ENCODE assay signal across 20 mouse cellular contexts in the genomic region with DNA sequence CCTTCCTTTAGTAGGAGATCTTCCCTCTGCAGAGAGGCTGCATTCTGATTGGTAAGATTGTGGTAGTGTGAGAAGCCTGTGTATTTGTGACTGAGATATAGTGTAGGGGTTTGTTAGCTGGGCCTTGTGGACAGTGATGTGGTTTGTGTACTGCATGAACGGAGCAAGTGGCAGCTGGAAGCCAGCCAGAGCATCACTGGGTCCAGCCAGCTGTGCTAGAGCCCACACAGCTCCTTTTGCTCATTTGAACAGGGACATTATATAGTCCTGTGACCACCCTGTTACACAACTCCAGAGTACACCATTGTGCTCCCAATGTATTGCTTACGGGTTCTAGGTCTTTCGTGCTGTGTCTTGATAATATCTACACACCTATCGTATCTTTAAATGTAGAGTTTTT. TPM values are rescaled to one million over a fixed set of nuclear protein-coding genes. Genes with fewer than 3 reads are reported as not detected.
DNase-seq lines count a peak whose midpoint lies in the region; ATAC-seq and TF ChIP-seq lines count a peak whose summit lies in the region.
"Had no signal": no experiment of that assay in that cellular context is flagged by ENCODE, and none has a peak within 500 bp of the region (broad histone marks: within the 10 kb centered on the region; RNA-seq: fewer than 3 reads in every experiment).

No protein-coding gene starts in this region.

- TF ChIP-seq POLR2A in cerebellum, adult 2 months (IDR thresholded peaks at IDR 0.05; ENCODE audit: borderline replicate concordance, insufficient read depth, low read length), result no peak

- peaks cover 34% of the 10 kb centered on the region for H3K4me1 ChIP-seq in cerebellum, adult 2 months (ENCODE audit: control insufficient read depth, insufficient read depth, low read length)
- peaks cover 10% of the 10 kb centered on the region for H3K4me1 ChIP-seq in hindbrain, embryonic 16.5 days (ENCODE audit: control insufficient read depth, insufficient read depth, low read depth, low read length)
- 0 out of 2 replicates have a peak, but pooled peaks cover 2% of the 10 kb centered on the region for H3K4me1 ChIP-seq in hindbrain, embryonic 11.5 days (replicated peaks; ENCODE audit: control insufficient read depth, insufficient read depth, low read length)

- no peak for TF ChIP-seq CTCF in cerebellum, adult 2 months (IDR thresholded peaks at IDR 0.05; ENCODE audit: borderline replicate concordance, insufficient read depth, low read depth, low read length)
- TF ChIP-seq CTCF in left cerebral cortex, adult 2 months (IDR thresholded peaks at IDR 0.05), result no peak

- H3K27ac ChIP-seq in cerebellum, adult 2 months (ENCODE audit: insufficient read depth, low read length), result 0 out of 2 replicates have a peak overlapping the region, but pooled peaks have one; percentile 11
- no peak overlapping the region for H3K27ac ChIP-seq in hindbrain, embryonic 16.5 days (ENCODE audit: low read depth, low read length)
- no peak overlapping the region for H3K27ac ChIP-seq in hindbrain, embryonic 11.5 days (ENCODE audit: low read depth, low read length)
- H3K27ac ChIP-seq in left cerebral cortex, adult 2 months, result no peak overlapping the region
- H3K27ac ChIP-seq: embryonic facial prominence, embryonic 10.5 days; forebrain, embryonic 13.5 days; liver, embryonic 14.5 days; neural tube, embryonic 12.5 days had no signal

- no peaks in the 10 kb centered on the region for H3K36me3 ChIP-seq in hindbrain, embryonic 16.5 days (ENCODE audit: control insufficient read depth, insufficient read depth, low read length)
- H3K36me3 ChIP-seq in hindbrain, embryonic 11.5 days (ENCODE audit: control insufficient read depth, insufficient read depth, low read length), result no peaks in the 10 kb centered on the region
- H3K36me3 ChIP-seq: embryonic facial prominence, embryonic 10.5 days; G1E; neural tube, embryonic 12.5 days had no signal

- no peak overlapping the region for H3K4me3 ChIP-seq in cerebellum, adult 2 months (replicated peaks; ENCODE audit: insufficient read depth, low read depth, low read length)
- no peak overlapping the region for H3K4me3 ChIP-seq in hindbrain, embryonic 16.5 days (ENCODE audit: low read length)
- H3K4me3 ChIP-seq in hindbrain, embryonic 11.5 days (ENCODE audit: low read depth, low read length), result no peak overlapping the region
- H3K4me3 ChIP-seq in left cerebral cortex, adult 2 months, result no peak overlapping the region
- H3K4me3 ChIP-seq: embryonic facial prominence, embryonic 10.5 days; forebrain, embryonic 13.5 days; neural tube, embryonic 12.5 days had no signal

- H3K27me3 ChIP-seq in cerebellum, adult 2 months (ENCODE audit: control insufficient read depth, insufficient read depth, low read length), result no peaks in the 10 kb centered on the region
- H3K27me3 ChIP-seq in hindbrain, embryonic 16.5 days (replicated peaks; ENCODE audit: control insufficient read depth, insufficient read depth, low read length), result no peaks in the 10 kb centered on the region
- no peaks in the 10 kb centered on the region for H3K27me3 ChIP-seq in hindbrain, embryonic 11.5 days (ENCODE audit: control insufficient read depth, insufficient read depth, low read length)
- H3K27me3 ChIP-seq: forebrain, embryonic 13.5 days; neural tube, embryonic 12.5 days had no signal

- WGBS in cerebellum, adult 2 months, result 80% methylated on average over 4 of the region's 4 CpGs
- WGBS in hindbrain, embryonic 16.5 days, result 85% methylated on average over 4 of the region's 4 CpGs
- WGBS in hindbrain, embryonic 11.5 days, result 84% methylated on average over 4 of the region's 4 CpGs

- H3K9me3 ChIP-seq in hindbrain, embryonic 16.5 days (ENCODE audit: control insufficient read depth, low read length), result no peaks in the 10 kb centered on the region
- H3K9me3 ChIP-seq in hindbrain, embryonic 11.5 days (ENCODE audit: control insufficient read depth, low read length), result no peaks in the 10 kb centered on the region
- H3K9me3 ChIP-seq: embryonic facial prominence, embryonic 10.5 days; forebrain, embryonic 13.5 days; G1E; neural tube, embryonic 12.5 days had no signal

- intact Hi-C loops in left cerebral cortex, postnatal 4 days (cut with DNase I), result no loop called here
- intact Hi-C loops in left cerebral cortex, adult 2 months (cut with DNase I), result no loop called here

- no peak overlapping the region for H3K9ac ChIP-seq in hindbrain, embryonic 16.5 days (ENCODE audit: low read depth, low read length)
- no peak overlapping the region for H3K9ac ChIP-seq in hindbrain, embryonic 11.5 days (ENCODE audit: low read depth, low read length)
- H3K9ac ChIP-seq: forebrain, embryonic 13.5 days; liver, embryonic 14.5 days; neural tube, embryonic 12.5 days had no signal

- ATAC-seq in cerebellum, adult (ENCODE audit: insufficient number of reproducible peaks, low FRiP score, low TSS enrichment), result no peak
- peak; percentile 50 for ATAC-seq in hindbrain, embryonic 16.5 days
- ATAC-seq in hindbrain, embryonic 11.5 days (ENCODE audit: low FRiP score), result no peak
- ATAC-seq: CD4-positive, CD25-positive, alpha-beta regulatory T cell, adult 4 months; forebrain, embryonic 13.5 days had no signal

- H3K4me2 ChIP-seq in hindbrain, embryonic 16.5 days (ENCODE audit: low read length), result no peak overlapping the region
- no peak overlapping the region for H3K4me2 ChIP-seq in hindbrain, embryonic 11.5 days (replicated peaks; ENCODE audit: low read depth, low read length)
- H3K4me2 ChIP-seq: forebrain, embryonic 13.5 days; neural tube, embryonic 12.5 days had no signal

- DNase-seq in cerebellum, adult 2 months, result no peak
- DNase-seq in hindbrain, embryonic 11.5 days (ENCODE audit: low spot score), result no peak
- DNase-seq in left cerebral cortex, postnatal 4 days, result peak; percentile 38
- no peak for DNase-seq in left cerebral cortex, adult 2 months (ENCODE audit: extremely low spot score in 1 of 2, low spot score in 2 of 2)
- peak; percentile 39 for DNase-seq in right cerebral cortex, postnatal 4 days
- DNase-seq in right cerebral cortex, adult 2 months (ENCODE audit: low spot score in 2 of 2), result no peak
- DNase-seq: heart, adult 18-20 months; kidney, adult 2 months; kidney, postnatal 25 days; lung, postnatal 10 days; spleen, adult 18-20 months; thymus, adult 18-20 months had no signal

RNA-seq across cellular contexts. Expression of a gene that starts 22.5 kb away (rescaled TPM):
- 35.6 and 41.5 TPM in 2 replicates for polyA plus RNA-seq in cerebellum, adult 2 months (2012; rRNA removed)
- 27.9 and 28.9 TPM in 2 replicates for polyA plus RNA-seq in hindbrain, embryonic 16.5 days (2015; fragmentation: Nextera tagmentation; extraction: Ambion mirVana)
- polyA plus RNA-seq in hindbrain, embryonic 11.5 days (2014; fragmentation: Nextera tagmentation; extraction: Ambion mirVana), result 19.8 and 29.4 TPM in 2 replicates
- 10 to 100 TPM; 61.4 to 62.9 TPM for total RNA-seq in left cerebral cortex, postnatal 4 days (2021)
- total RNA-seq in left cerebral cortex, adult 2 months (2021), result 100 to 1,000 TPM in 1 of 2 experiments, 10 to 100 TPM in 1; 97.3 to 104 TPM

RNA-seq across cellular contexts. Expression of a gene that starts 22.5 kb away (rescaled TPM):
- polyA plus RNA-seq in cerebellum, adult 2 months (2012; rRNA removed), result 14.3 and 15.8 TPM in 2 replicates
- polyA plus RNA-seq in hindbrain, embryonic 16.5 days (2015; fragmentation: Nextera tagmentation; extraction: Ambion mirVana), result 30.9 and 33.0 TPM in 2 replicates
- 42.3 and 46.2 TPM in 2 replicates for polyA plus RNA-seq in hindbrain, embryonic 11.5 days (2014; fragmentation: Nextera tagmentation; extraction: Ambion mirVana)
- 10 to 100 TPM; 21.4 to 23.6 TPM for total RNA-seq in left cerebral cortex, postnatal 4 days (2021)
- 10 to 100 TPM; 18.7 to 19.6 TPM for total RNA-seq in left cerebral cortex, adult 2 months (2021)

Comparison
In these comparisons a context has a peak if more than half of its experiments do, and no peak if none do; other contexts are left out.
1. DNase-seq: peak in left cerebral cortex, postnatal 4 days (single experiment) and right cerebral cortex, postnatal 4 days (single experiment); none in cerebellum, adult 2 months (0 of 2), hindbrain, embryonic 11.5 days (single experiment), left cerebral cortex, adult 2 months (0 of 2) and right cerebral cortex, adult 2 months (0 of 2).